Mouse (Mus musculus): ENCODE measurements at regions not wholly inside any gene's neighbourhood (a gene's known extent, or its start where the extent isn't known, plus 50 kb on each side); places are given as distances from the start of the nearest gene placed in this dataset.

GRCm38 (mm10) chr5:64738096-64738780, 65.0 kb upstream of the Klf3 start:
- no peak for DNase-seq (ENCODE audit: low read depth, low spot score)

GRCm38 (mm10) chr5:64738781-64739310, 64.3 kb upstream of the Klf3 start:
- no peak for DNase-seq (ENCODE audit: low read depth, low spot score)

GRCm38 (mm10) chr5:64739311-64740261, 63.6 kb upstream of the Klf3 start:
- no peak for DNase-seq (ENCODE audit: low read depth, low spot score)

- no peak for DNase-seq (ENCODE audit: low read depth, low spot score)
These were observed 59.1 kb upstream of the Klf3 start for GRCm38 (mm10) chr5:64744041-64744440.

- no peak for DNase-seq (ENCODE audit: low read depth, low spot score)
These were observed 58.7 kb upstream of the Klf3 start for GRCm38 (mm10) chr5:64744455-64744854.

- DNase-seq (ENCODE audit: low read depth, low spot score), result no peak
These were observed 55.7 kb upstream of the Klf3 start for GRCm38 (mm10) chr5:64747461-64747860.

- no peak for DNase-seq (ENCODE audit: low read depth, low spot score)
These were observed 53.6 kb upstream of the Klf3 start for GRCm38 (mm10) chr5:64749415-64750166.

- no peak for DNase-seq (ENCODE audit: low read depth, low spot score)
These were observed 52.8 kb upstream of the Klf3 start for GRCm38 (mm10) chr5:64750406-64750805.

GRCm38 (mm10) chr5:64750976-64751656, 52.1 kb upstream of the Klf3 start:
- no peak for DNase-seq (ENCODE audit: low read depth, low spot score)

- no peak for DNase-seq (ENCODE audit: low read depth, low spot score)
These were observed 49.9 kb upstream of the Klf3 start for GRCm38 (mm10) chr5:64753142-64753750.
